Mouse (Mus musculus) cerebellum, adult 2 months (tissue): Measurements from ENCODE around the gene Dapk2. TPM values are rescaled to one million over a fixed set of nuclear protein-coding genes. Genes with fewer than 3 reads are reported as not detected.

Experiments used
- DNase-seq, 2 experiments: peaks; one replicate each; pipeline ENCODE4 v3.0.0; 2021
- H3K27ac ChIP-seq: fragments of 200-500 bp; 2 replicates; pipeline ENCODE4 v1.5.1; 2012; ENCODE audit warnings: low read length, control low read depth, inconsistent platforms; ENCODE audit not compliant: insufficient read depth
- H3K27me3 ChIP-seq: fragments of 200-500 bp; 2 replicates; pipeline ENCODE4 v1.6.1; 2012; ENCODE audit warnings: inconsistent platforms, mild to moderate bottlenecking, low read length, moderate library complexity; ENCODE audit not compliant: control insufficient read depth, insufficient read depth
- H3K4me1 ChIP-seq: fragments of 200-500 bp; 2 replicates; pipeline ENCODE4 v1.6.1; 2011; ENCODE audit warnings: low read length; ENCODE audit not compliant: control insufficient read depth, insufficient read depth
- H3K4me3 ChIP-seq: fragments of 200-500 bp; replicated peaks from 2 replicates; pipeline ENCODE3; 2011; ENCODE audit warnings: mild to moderate bottlenecking, low read depth, low read length, control low read depth; ENCODE audit not compliant: insufficient read depth
- CTCF ChIP-seq: fragments of 200-500 bp; IDR thresholded peaks from 2 replicates; pipeline ENCODE4 v1.5.1; 2011; ENCODE audit warnings: low read depth, mild to moderate bottlenecking, control low read depth, low read length, moderate library complexity, borderline replicate concordance; ENCODE audit not compliant: insufficient read depth
- POLR2A ChIP-seq: fragments of 200-500 bp; IDR thresholded peaks from 2 replicates; pipeline ENCODE4 v1.6.1; 2011; ENCODE audit warnings: low read length, control low read depth, borderline replicate concordance; ENCODE audit not compliant: insufficient read depth
- WGBS: fragments of 180-500 bp; shearing (Covaris S2); methylation state at CpG from one replicate; pipeline ENCODE4 v1.1.7; 2018; 5-methylcytosine and 5-hydroxymethylcytosine counted together
- polyA plus RNA-seq: library from polyadenylated mRNA; depleted of rRNA; stranded (reverse); fragments of >200 nt; gene quantifications from 2 replicates; pipeline ENCODE4 v1.2.3, GENCODE M21; 2012

Gene Dapk2
- polyA plus RNA-seq, 1 experiment = 3.6 TPM

GRCm38 (mm10) chr9:66298783-66299182, 140.8 kb downstream of the Dapk2 start:
- no peaks in the 10 kb centered on the region for H3K4me1 ChIP-seq
- 86% methylated on average over 4 of the region's 4 CpGs for WGBS
- TF ChIP-seq CTCF (no peak), POLR2A (no peak)
- DNase-seq = no peak
- H3K27me3 ChIP-seq = no peaks in the 10 kb centered on the region
- no peak overlapping the region for H3K27ac ChIP-seq
- no peak overlapping the region for H3K4me3 ChIP-seq

DNA sequence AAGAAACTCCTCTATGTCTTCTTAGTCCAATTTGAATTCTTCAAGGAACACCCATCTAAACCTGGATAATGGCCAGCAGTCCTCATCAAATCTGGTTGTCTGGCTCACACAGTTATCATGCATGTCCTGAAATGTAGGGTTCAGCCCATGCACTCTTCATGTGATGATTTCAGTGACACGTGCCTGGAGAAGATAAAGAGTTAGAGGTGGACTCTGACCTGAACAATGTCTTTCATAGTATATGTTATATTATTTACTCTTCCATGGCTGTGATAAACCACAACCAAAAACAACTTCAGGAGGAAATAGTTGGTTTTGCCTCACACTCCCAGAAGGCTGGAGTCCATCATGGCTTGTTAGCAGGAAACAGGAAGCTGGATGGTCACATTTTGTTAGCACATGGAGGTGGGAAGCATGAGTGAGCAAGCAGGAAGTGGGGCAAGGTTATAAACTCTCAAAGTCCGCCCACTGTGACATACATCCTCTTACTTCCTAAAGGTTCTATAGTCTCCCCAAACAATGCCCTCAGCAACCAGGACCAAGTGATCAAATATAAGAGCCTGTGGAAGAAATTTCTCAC, 142.5 kb downstream of the Dapk2 start:
- H3K4me1 ChIP-seq = no peaks in the 10 kb centered on the region; the same call in 1 of the 2 replicates
- H3K27me3 ChIP-seq = no peaks in the 10 kb centered on the region
- TF ChIP-seq CTCF = no peak
- TF ChIP-seq POLR2A = no peak
- no peak overlapping the region for H3K27ac ChIP-seq
- 87% methylated on average over 2 of the region's 2 CpGs for WGBS
- H3K4me3 ChIP-seq = no peak overlapping the region
- DNase-seq = no peak

DNA sequence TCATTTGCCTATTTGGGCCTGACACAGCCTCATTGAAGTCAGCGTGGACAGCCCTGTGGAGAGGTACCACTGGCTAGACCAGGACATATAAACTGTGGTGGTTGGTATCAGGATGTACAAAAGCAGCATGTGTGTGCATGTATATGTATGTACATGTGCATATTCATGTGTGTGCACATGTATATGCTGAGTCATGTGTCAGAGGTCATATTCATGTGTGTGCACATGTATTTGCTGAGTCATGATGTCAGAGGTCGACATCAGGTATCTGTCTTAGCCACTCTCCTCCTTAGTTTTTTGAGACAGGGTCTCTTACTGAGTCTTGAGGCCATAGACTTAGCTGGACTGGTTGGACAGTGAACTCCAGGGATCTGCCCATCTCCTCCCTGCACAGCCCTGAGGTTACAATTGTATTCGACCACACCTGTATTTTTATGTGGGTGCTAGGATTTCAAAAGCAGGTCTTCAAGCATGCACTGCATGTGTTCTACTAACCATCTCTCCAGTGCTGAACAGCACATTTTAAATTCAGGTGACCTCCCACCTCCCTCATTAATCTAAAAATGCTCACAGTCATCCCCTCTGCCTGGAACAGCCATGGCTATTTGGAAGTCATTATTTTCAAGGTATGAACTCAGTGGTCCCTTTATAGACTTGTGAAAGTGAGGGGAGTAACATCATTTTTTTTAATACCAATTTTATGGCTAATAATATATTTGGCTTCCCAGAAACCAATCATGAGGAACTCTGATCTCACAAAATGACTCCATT, 146.5 kb downstream of the Dapk2 start:
- DNase-seq = no peak
- TF ChIP-seq POLR2A = no peak
- no peak for TF ChIP-seq CTCF
- H3K4me1 ChIP-seq = peaks cover 4% of the 10 kb centered on the region; the same call in 1 of the 2 replicates
- WGBS = 98% methylated on average over 3 of the region's 3 CpGs
- no peaks in the 10 kb centered on the region for H3K27me3 ChIP-seq
- H3K4me3 ChIP-seq = no peak overlapping the region
- H3K27ac ChIP-seq = no peak overlapping the region

DNA sequence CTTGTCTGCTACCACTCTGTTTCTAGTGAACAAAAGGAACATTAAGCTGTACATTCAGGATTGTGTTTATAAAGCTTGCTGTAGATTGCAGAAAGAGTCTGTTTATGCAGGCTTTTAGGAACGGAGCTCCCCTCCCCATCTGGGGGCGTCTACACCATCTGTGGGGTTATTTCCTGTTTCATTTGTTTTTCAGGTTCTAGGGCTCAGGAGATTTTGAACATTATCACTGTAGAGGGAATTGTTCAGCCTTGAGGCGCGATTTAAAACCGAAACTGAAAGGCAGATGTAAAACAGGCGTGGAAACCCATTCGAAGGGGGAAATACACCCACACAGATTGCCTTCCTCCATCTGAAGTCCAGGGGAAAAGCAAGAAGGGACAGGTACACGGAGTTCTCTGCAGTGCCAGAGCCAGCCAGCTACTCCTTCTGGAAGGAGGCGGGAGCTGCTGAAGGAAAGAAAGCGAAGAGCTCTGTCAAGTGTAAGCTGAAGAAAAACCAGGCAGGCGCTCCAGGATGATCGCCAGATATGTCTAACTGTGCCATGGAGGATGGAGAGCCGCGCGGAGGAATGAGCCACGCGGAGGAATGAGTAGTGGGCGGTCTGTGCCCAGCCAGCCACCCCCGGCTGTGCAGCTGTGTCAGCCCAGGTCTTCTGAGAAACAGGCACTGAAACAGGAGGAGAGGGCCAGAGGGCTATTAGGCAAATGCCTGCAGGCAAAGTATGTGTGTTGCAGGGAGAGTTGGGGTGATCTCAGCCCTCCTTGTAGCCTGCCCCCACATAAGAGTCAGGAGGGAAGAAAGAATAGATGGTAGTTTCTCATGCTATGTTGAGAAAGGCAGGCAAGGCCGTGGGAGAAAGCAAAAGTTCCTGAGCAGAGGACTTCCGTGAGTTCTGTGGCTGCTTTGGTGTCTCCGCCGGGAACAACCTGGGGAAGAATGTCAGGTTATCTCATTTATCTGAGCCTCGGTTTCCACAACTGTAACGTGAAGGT, 147.4 kb downstream of the Dapk2 start:
- H3K27ac ChIP-seq = peak overlapping the region; percentile 76
- 26% methylated on average over 25 of the region's 25 CpGs for WGBS
- peak overlapping the region; percentile 72 for H3K4me3 ChIP-seq
- peak; percentile 67 to 73 for DNase-seq
- H3K4me1 ChIP-seq = peaks cover 4% of the 10 kb centered on the region; the same call in 1 of the 2 replicates
- no peaks in the 10 kb centered on the region for H3K27me3 ChIP-seq
- TF ChIP-seq CTCF (no peak), POLR2A (peak; percentile 28; the same call in 1 of the 2 replicates)

GRCm38 (mm10) chr9:66306414-66306813, 148.4 kb downstream of the Dapk2 start:
- no peak for TF ChIP-seq CTCF
- TF ChIP-seq POLR2A = no peak
- 84% methylated on average over 3 of the region's 3 CpGs for WGBS

DNA sequence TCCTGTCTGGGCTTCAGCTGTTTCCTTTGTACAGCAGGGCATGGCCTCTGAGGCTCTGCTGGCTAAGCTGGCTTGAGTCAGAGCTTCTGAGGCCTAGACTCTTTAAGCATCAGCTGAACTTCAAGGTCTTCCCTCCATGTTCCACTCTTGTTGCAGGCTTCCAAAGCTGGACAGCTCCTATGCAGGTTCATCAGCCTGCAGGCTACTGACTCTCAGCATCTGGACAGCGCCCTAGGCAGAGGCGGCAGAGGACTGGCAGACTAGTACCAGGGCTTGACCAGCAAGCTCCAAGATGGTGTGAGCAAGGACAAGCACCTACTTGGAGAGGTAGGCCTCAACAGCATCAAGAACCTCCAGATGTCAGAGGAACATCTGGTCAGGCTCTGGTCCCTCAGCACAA, 149.3 kb downstream of the Dapk2 start:
- no peak overlapping the region for H3K4me3 ChIP-seq
- peaks cover 4% of the 10 kb centered on the region; the same call in 1 of the 2 replicates for H3K4me1 ChIP-seq
- no peak overlapping the region for H3K27ac ChIP-seq
- H3K27me3 ChIP-seq = no peaks in the 10 kb centered on the region
- no peak for DNase-seq
- no peak for TF ChIP-seq POLR2A
- no peak for TF ChIP-seq CTCF
- 93% methylated on average over 2 of the region's 2 CpGs for WGBS

More at GRCm38 (mm10) chr9:66306414-66306813, 148.4 kb downstream of the Dapk2 start:
- no peaks in the 10 kb centered on the region for H3K27me3 ChIP-seq
- H3K4me3 ChIP-seq = no peak overlapping the region
- DNase-seq = no peak
- peaks cover 4% of the 10 kb centered on the region; the same call in 1 of the 2 replicates for H3K4me1 ChIP-seq
- H3K27ac ChIP-seq = no peak overlapping the region

DNA sequence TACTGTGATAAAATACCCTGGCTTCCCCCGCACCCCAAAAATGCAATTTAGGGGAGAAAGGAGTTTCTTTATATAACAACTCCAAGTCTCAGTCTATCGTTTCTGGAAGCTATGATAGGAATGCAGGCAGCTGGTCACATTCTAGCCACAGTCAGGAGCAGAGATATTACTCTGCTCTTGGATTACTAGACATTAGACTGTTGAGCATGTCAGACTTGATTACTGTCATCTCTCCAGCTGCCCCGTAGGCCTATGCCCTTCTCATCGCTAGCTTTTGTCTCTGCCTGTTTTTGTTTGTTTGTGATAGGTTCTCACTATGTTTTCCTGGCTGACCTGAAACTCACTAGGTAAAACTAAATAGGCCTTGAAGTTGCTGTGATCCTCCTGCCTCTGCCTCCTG, 150.7 kb downstream of the Dapk2 start:
- no peak for DNase-seq
- 53% methylated on average over 4 of the region's 4 CpGs for WGBS
- TF ChIP-seq CTCF (no peak), POLR2A (no peak)
- Histone ChIP-seq H3K27ac (no peak overlapping the region), H3K27me3 (no peaks in the 10 kb centered on the region), H3K4me3 (no peak overlapping the region), H3K4me1 (peaks cover 4% of the 10 kb centered on the region; the same call in 1 of the 2 replicates)
